Mouse (Mus musculus) kidney, adult 2 months (tissue): ENCODE measurements around the gene Liph.

Source experiments
- CTCF ChIP-seq: fragments of 200-500 bp; conservative IDR thresholded peaks from 2 replicates; pipeline ENCODE4 v1.5.1; 2011; ENCODE audit warnings: low read depth, mild to moderate bottlenecking, control low read depth, low read length, moderate library complexity, mixed read lengths; ENCODE audit not compliant: insufficient read depth, insufficient read length
- POLR2A ChIP-seq: fragments of 200-500 bp; IDR thresholded peaks from one replicate; pipeline ENCODE4 v1.6.1; 2011; ENCODE audit warnings: low read depth, low read length, control low read depth

DNA sequence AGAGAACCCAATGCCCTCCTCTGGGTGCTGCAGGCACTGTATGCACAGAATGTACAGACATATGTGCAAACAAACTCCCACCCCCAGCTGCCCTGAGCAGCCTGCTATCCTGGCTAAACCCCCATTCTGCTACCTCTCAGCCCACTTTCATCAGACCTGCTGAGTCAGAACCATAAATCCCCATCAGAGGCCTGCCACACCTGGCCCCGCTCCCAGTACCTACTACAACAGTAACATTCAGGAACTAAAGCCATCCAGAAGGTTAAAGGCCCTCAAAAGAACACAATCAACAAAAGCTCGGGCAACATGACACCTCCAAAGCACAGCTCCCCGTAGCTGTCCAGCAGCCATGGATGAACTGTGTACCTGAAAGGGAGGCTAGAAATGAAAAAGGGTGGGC lies 6.1 kb upstream of the Liph start:
- TF ChIP-seq CTCF: no peak
- no peak for TF ChIP-seq POLR2A
